Mouse (Mus musculus) forebrain, embryonic 11.5 days (tissue): ENCODE data around the gene Ccdc96. TPM values are rescaled to one million over a fixed set of nuclear protein-coding genes. Genes with fewer than 3 reads are reported as not detected.
A peak's percentile ranks its signal among the peaks of the same experiment; 100 is the strongest.

Experiments
- ATAC-seq: fragments of 200-750 bp; cut with Nextera tagmentation; replicated peaks from 2 replicates; pipeline ENCODE4 v1.8.0; 2017; ENCODE audit warnings: moderate TSS enrichment; ENCODE audit not compliant: low FRiP score
- DNase-seq: peaks from one replicate; pipeline ENCODE4 v3.0.0-alpha.2; 2017; ENCODE audit warnings: low spot score
- H3K27ac ChIP-seq: fragments of 300-500 bp; sonication (generic); 2 replicates; pipeline ENCODE4 v1.5.1; 2014; ENCODE audit warnings: low read depth, low read length
- H3K27me3 ChIP-seq: fragments of 300-500 bp; sonication (generic); 2 replicates; pipeline ENCODE4 v1.6.1; 2014; ENCODE audit warnings: mild to moderate bottlenecking, low read length, mixed read lengths; ENCODE audit not compliant: control insufficient read depth, insufficient read depth
- H3K36me3 ChIP-seq: fragments of 300-500 bp; sonication (generic); 2 replicates; pipeline ENCODE4 v1.6.1; 2014; ENCODE audit warnings: mild to moderate bottlenecking, low read length, moderate library complexity, mixed read lengths; ENCODE audit not compliant: control insufficient read depth, insufficient read depth
- H3K4me1 ChIP-seq: fragments of 300-500 bp; sonication (generic); replicated peaks from 2 replicates; pipeline ENCODE4 v1.6.1; 2014; ENCODE audit warnings: low read length, mixed read lengths; ENCODE audit not compliant: control insufficient read depth, insufficient read depth
- H3K4me2 ChIP-seq: fragments of 300-500 bp; sonication (generic); 2 replicates; pipeline ENCODE4 v1.6.1; 2014; ENCODE audit warnings: low read depth, mild to moderate bottlenecking, low read length, moderate library complexity, mixed read lengths; ENCODE audit not compliant: severe bottlenecking
- H3K4me3 ChIP-seq: fragments of 300-500 bp; sonication (generic); 2 replicates; pipeline ENCODE4 v1.5.1; 2014; ENCODE audit warnings: low read depth, low read length
- H3K9ac ChIP-seq: fragments of 300-500 bp; sonication (generic); 2 replicates; pipeline ENCODE4 v1.6.1; 2014; ENCODE audit warnings: low read length
- H3K9me3 ChIP-seq: fragments of 300-500 bp; sonication (generic); 2 replicates; pipeline ENCODE4 v1.6.1; 2016; ENCODE audit warnings: low read length, mixed read lengths; ENCODE audit not compliant: control insufficient read depth
- WGBS: fragments of 180-500 bp; shearing (Covaris S2); extraction: QIAGEN DNeasy Blood & Tissue Kit; methylation state at CpG from one replicate; pipeline ENCODE4 v1.1.7; 2014; 5-methylcytosine and 5-hydroxymethylcytosine counted together
- polyA plus RNA-seq: library from polyadenylated mRNA; unstranded; fragments of >200 nt; fragmentation: Nextera tagmentation; extraction: Ambion mirVana; gene quantifications from 2 replicates; pipeline ENCODE4 v1.2.1, GENCODE M21; 2014

The Ccdc96 gene
- 3.9 and 4.2 TPM in 2 replicates for polyA plus RNA-seq

DNA sequence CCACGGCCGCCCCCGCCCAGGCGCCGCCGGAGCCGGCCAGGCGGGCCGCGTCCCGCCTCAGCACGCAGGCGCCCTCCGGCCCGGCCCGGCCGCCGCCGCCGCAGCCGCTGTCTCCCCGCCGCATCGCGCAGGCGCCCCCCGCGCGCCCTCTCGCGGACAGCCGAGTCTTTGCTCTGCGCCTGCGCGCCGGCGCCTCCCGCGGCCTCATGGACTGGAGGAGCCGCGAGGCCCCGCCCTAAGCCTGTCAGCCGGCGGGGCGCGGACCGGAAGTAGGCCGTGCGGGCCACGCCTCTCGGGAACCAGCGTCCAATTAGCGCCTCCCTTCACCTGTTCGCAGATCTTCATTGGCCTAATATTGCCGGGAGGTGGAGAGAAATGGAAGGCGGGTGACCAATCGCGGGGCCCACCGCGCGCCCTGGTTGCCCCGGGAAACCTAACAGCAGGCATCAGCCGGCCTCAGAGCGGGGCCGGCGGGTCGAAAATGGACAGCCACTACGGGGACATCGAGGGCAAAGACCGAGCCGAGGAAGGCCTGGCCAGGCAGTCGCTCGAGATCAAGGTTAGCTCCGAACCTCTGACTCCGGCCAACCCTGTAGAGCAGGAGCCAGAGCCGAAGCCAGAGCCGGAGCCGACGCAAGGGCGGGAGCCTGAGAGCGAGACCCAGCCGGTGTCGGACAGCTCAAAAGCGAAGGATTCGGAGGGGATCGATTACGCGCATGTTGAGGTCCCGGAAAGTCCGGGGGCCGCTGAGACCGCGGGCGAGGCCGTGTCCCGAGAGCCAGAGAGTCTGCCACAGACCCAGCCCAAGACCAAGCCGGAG lies at the start of gene Ccdc96, which contains the start of gene Tada2b:
Ccdc96 (plus strand) TSS at position 418 of the 820 bp plus-strand sequence.
Tada2b (minus strand) TSS at position 115 of the 820 bp plus-strand sequence.
- Histone ChIP-seq H3K36me3 (no peaks in the 10 kb centered on the region), H3K27ac (peak within 1 kb of the TSS; percentile 57), H3K9ac (peak within 1 kb of the TSS; percentile 90), H3K4me3 (peak within 1 kb of the TSS; percentile 89), H3K9me3 (no peaks in the 10 kb centered on the region), H3K4me2 (peak within 1 kb of the TSS; percentile 95), H3K4me1 (peaks cover 6% of the 10 kb centered on the region; the same call in 1 of the 2 replicates), H3K27me3 (0 out of 2 replicates have a peak, but pooled peaks cover 2% of the 10 kb centered on the region)
- peak; percentile 98 for DNase-seq
- ATAC-seq: peak; percentile 98
- WGBS: under 1% methylated on average over 79 of the region's 97 CpGs

DNA sequence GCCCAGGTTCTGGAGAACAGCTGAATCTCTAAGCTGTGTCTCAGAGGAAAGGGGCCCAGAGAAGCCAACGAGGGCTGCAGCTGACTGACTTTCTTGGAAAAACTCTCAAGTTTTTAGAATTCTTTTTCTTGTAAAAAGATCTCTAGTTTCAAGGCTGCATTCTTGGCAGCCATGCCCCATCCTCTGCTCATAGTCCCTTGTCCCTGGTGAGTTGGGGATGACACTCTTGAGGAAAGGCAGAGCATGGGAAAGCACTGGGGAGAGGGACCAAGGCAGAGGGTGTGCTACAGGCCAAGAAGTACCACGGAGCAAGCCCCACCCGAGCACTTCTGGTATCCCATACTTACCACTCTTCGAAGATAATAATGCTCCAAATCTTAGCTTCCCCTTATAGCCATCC lies 47.5 kb upstream of the Ccdc96 start:
- WGBS: 80% methylated on average over 4 of the region's 4 CpGs
- DNase-seq: no peak

DNA sequence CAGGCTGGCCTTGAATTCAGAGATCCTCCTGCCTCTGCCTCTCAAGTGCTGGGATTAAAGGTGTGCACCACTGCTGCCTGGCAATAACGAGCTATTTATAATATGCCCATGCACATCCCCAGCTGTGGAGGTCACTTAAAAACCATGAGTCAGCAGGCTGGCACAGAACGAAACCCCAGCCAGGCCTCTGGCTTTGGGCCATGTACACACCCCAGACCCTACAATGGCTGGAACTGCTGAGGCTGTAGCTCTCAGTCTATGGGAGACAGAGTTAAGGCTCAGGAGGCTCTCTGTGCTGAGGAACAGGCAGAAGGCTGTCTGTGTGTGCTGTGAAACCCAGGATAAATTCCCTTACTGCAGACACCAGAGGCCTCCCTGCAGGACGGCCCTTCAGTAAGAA lies 43.6 kb upstream of the Ccdc96 start:
- no peaks in the 10 kb centered on the region for H3K4me1 ChIP-seq
- no peak for DNase-seq
- no peak overlapping the region for H3K4me3 ChIP-seq
- ATAC-seq: no peak
- no peaks in the 10 kb centered on the region for H3K9me3 ChIP-seq
- no peak overlapping the region for H3K27ac ChIP-seq
- H3K4me2 ChIP-seq: no peak overlapping the region
- WGBS: 87% methylated on average over 3 of the region's 3 CpGs
- no peak overlapping the region for H3K9ac ChIP-seq
- no peaks in the 10 kb centered on the region for H3K36me3 ChIP-seq
- no peaks in the 10 kb centered on the region for H3K27me3 ChIP-seq

More for the DNA sequence above, 47.5 kb upstream of the Ccdc96 start:
- H3K4me3 ChIP-seq: no peak overlapping the region
- no peak overlapping the region for H3K4me2 ChIP-seq
- no peaks in the 10 kb centered on the region for H3K9me3 ChIP-seq
- H3K4me1 ChIP-seq: no peaks in the 10 kb centered on the region
- H3K27me3 ChIP-seq: no peaks in the 10 kb centered on the region
- no peaks in the 10 kb centered on the region for H3K36me3 ChIP-seq
- no peak overlapping the region for H3K9ac ChIP-seq
- ATAC-seq: no peak
- no peak overlapping the region for H3K27ac ChIP-seq

DNA sequence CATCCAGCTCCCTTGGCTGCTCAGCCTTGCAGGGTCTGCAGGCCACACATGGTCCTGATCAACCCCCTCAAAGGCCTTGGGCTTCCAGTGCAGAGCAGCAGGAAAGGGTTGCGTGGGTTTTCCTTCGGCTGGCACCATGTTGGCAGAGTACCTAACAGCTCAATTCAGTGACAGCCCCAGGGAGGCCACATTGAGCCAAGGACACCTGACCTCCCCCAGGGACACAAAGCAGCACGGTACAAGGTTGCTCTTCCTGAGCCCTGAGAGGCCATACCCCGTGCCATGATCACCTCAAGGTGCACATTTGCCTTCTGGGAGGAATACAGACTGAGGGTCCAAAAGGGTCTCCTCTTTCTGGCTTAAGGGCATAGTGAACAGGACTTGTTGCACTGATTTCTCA lies 39.8 kb upstream of the Ccdc96 start:
- no peaks in the 10 kb centered on the region for H3K9me3 ChIP-seq
- H3K36me3 ChIP-seq: no peaks in the 10 kb centered on the region
- no peaks in the 10 kb centered on the region for H3K27me3 ChIP-seq
- 62% methylated on average over 4 of the region's 4 CpGs for WGBS
- no peaks in the 10 kb centered on the region for H3K4me1 ChIP-seq
- no peak overlapping the region for H3K4me2 ChIP-seq
- H3K27ac ChIP-seq: no peak overlapping the region
- H3K4me3 ChIP-seq: no peak overlapping the region
- no peak for ATAC-seq
- no peak for DNase-seq
- no peak overlapping the region for H3K9ac ChIP-seq

DNA sequence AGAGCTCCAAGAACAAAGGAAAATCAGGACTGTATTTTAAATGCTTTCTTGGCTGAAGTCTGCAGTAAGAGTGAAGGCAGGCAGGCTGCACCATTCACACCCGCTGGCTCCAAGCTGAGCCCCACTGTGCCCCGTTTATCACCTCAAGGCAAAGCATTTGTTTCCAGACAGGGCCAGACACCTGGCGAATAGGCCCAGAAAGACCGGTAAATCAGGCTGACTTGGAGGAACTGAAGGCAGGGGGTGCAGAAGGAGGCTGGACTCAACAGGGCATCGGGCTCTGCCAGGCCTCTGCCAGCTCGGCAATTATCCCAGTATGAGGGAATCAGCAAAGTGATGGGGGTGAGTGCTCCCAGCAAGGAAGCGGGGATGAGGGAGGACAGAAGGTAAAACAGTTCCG lies 39.4 kb upstream of the Ccdc96 start:
- no peak overlapping the region for H3K4me3 ChIP-seq
- DNase-seq: no peak
- H3K9ac ChIP-seq: no peak overlapping the region
- WGBS: 35% methylated on average over 8 of the region's 8 CpGs
- no peaks in the 10 kb centered on the region for H3K36me3 ChIP-seq
- H3K27ac ChIP-seq: no peak overlapping the region
- H3K27me3 ChIP-seq: no peaks in the 10 kb centered on the region
- no peaks in the 10 kb centered on the region for H3K4me1 ChIP-seq
- H3K4me2 ChIP-seq: no peak overlapping the region
- no peak for ATAC-seq
- no peaks in the 10 kb centered on the region for H3K9me3 ChIP-seq

GRCm38 (mm10) chr5:36446166-36446890 lies 38.1 kb upstream of the Ccdc96 start:
- Histone ChIP-seq H3K4me2 (no peak overlapping the region), H3K36me3 (no peaks in the 10 kb centered on the region), H3K4me1 (no peaks in the 10 kb centered on the region), H3K27me3 (no peaks in the 10 kb centered on the region), H3K9ac (no peak overlapping the region), H3K9me3 (no peaks in the 10 kb centered on the region), H3K27ac (no peak overlapping the region), H3K4me3 (no peak overlapping the region)
- WGBS: 45% methylated on average over 9 of the region's 9 CpGs
- DNase-seq (no peak), ATAC-seq (no peak)

GRCm38 (mm10) chr5:36447872-36448271 lies 36.5 kb upstream of the Ccdc96 start:
- WGBS: 93% methylated on average over 12 of the region's 12 CpGs
- H3K36me3 ChIP-seq: no peaks in the 10 kb centered on the region
- no peak overlapping the region for H3K9ac ChIP-seq
- H3K27me3 ChIP-seq: no peaks in the 10 kb centered on the region
- no peak overlapping the region for H3K4me3 ChIP-seq
- no peak for ATAC-seq
- no peaks in the 10 kb centered on the region for H3K4me1 ChIP-seq
- DNase-seq: no peak
- H3K4me2 ChIP-seq: no peak overlapping the region
- H3K9me3 ChIP-seq: no peaks in the 10 kb centered on the region
- H3K27ac ChIP-seq: no peak overlapping the region

GRCm38 (mm10) chr5:36449710-36450358 lies 34.6 kb upstream of the Ccdc96 start:
- Histone ChIP-seq H3K36me3 (no peaks in the 10 kb centered on the region), H3K4me1 (no peaks in the 10 kb centered on the region), H3K9me3 (no peaks in the 10 kb centered on the region), H3K4me3 (no peak overlapping the region), H3K27me3 (no peaks in the 10 kb centered on the region), H3K27ac (no peak overlapping the region), H3K9ac (no peak overlapping the region), H3K4me2 (no peak overlapping the region)
- no peak for DNase-seq
- WGBS: 82% methylated on average over 6 of the region's 6 CpGs
- no peak for ATAC-seq
